Mouse (Mus musculus): ENCODE data around the gene Ifnlr1. TPM values are rescaled to one million over a fixed set of nuclear protein-coding genes. Genes with fewer than 3 reads are reported as not detected.
A peak's percentile ranks its signal among the peaks of the same experiment; 100 is the strongest.
"Not testable (repeated sequence)": the region's sequence is repeated elsewhere in the genome, so short reads cannot be mapped to it uniquely, and the experiment has no call there.

The Ifnlr1 gene
- polyA plus RNA-seq, 1 experiment from 2014 or later, result 2.7 TPM

GRCm38 (mm10) chr4:135714776-135715175 is 28.7 kb downstream of the Ifnlr1 start:
- H3K9me3 ChIP-seq (ENCODE audit: low read length), result no peaks in the 10 kb centered on the region
- 66% methylated on average over 7 of the region's 8 CpGs for WGBS

GRCm38 (mm10) chr4:135716438-135716837 is 30.4 kb downstream of the Ifnlr1 start:
- DNase-seq (ENCODE audit: low spot score); H3K4me2 ChIP-seq (replicated peaks; ENCODE audit: low read depth, low read length); H3K27ac ChIP-seq (ENCODE audit: low read length); H3K36me3 ChIP-seq (ENCODE audit: insufficient read depth, low read length); H3K4me1 ChIP-seq (ENCODE audit: insufficient read depth, low read depth, low read length); H3K27me3 ChIP-seq (replicated peaks; ENCODE audit: insufficient read depth, low read length); H3K4me3 ChIP-seq (ENCODE audit: low read depth, low read length); ATAC-seq; H3K9ac ChIP-seq (replicated peaks; ENCODE audit: low read depth); H3K9me3 ChIP-seq (ENCODE audit: low read length): not testable (repeated sequence)
- 94% methylated on average over 11 of the region's 11 CpGs for WGBS

More at GRCm38 (mm10) chr4:135714776-135715175, 28.7 kb downstream of the Ifnlr1 start:
- no peak for TF ChIP-seq EP300 (IDR thresholded peaks at IDR 0.05)
- TF ChIP-seq CTCF (IDR thresholded peaks at IDR 0.05), result no peak
- Histone ChIP-seq H3K36me3 (ENCODE audit: insufficient read depth, low read length) (no peaks in the 10 kb centered on the region), H3K4me1 (ENCODE audit: insufficient read depth, low read depth, low read length) (no peaks in the 10 kb centered on the region), H3K4me2 (replicated peaks; ENCODE audit: low read depth, low read length) (no peak overlapping the region), H3K4me3 (ENCODE audit: low read depth, low read length) (no peak overlapping the region), H3K27ac (ENCODE audit: low read length) (no peak overlapping the region), H3K27me3 (replicated peaks; ENCODE audit: insufficient read depth, low read length) (no peaks in the 10 kb centered on the region), H3K9ac (replicated peaks; ENCODE audit: low read depth) (no peak overlapping the region)
- DNase-seq (ENCODE audit: low spot score) (no peak), ATAC-seq (no peak)

GRCm38 (mm10) chr4:135722540-135723290 is 36.6 kb downstream of the Ifnlr1 start:
- Histone ChIP-seq H3K27ac (ENCODE audit: low read length) (no peak overlapping the region), H3K9ac (replicated peaks; ENCODE audit: low read depth) (no peak overlapping the region), H3K9me3 (ENCODE audit: low read length) (no peaks in the 10 kb centered on the region), H3K36me3 (ENCODE audit: insufficient read depth, low read length) (no peaks in the 10 kb centered on the region), H3K4me1 (ENCODE audit: insufficient read depth, low read depth, low read length) (no peaks in the 10 kb centered on the region), H3K27me3 (replicated peaks; ENCODE audit: insufficient read depth, low read length) (no peaks in the 10 kb centered on the region), H3K4me2 (replicated peaks; ENCODE audit: low read depth, low read length) (no peak overlapping the region), H3K4me3 (ENCODE audit: low read depth, low read length) (no peak overlapping the region)
- ATAC-seq (no peak), DNase-seq (ENCODE audit: low spot score) (peak; percentile 19)
- TF ChIP-seq EP300 (IDR thresholded peaks at IDR 0.05) (no peak), CTCF (IDR thresholded peaks at IDR 0.05) (peak; percentile 44)
- 60% methylated on average over 17 of the region's 17 CpGs for WGBS

GRCm38 (mm10) chr4:135726416-135726815 is 40.3 kb downstream of the Ifnlr1 start:
- Histone ChIP-seq H3K4me3 (ENCODE audit: low read depth, low read length) (no peak overlapping the region), H3K9ac (replicated peaks; ENCODE audit: low read depth) (no peak overlapping the region), H3K27ac (ENCODE audit: low read length) (no peak overlapping the region), H3K4me1 (ENCODE audit: insufficient read depth, low read depth, low read length) (no peaks in the 10 kb centered on the region), H3K36me3 (ENCODE audit: insufficient read depth, low read length) (no peaks in the 10 kb centered on the region), H3K9me3 (ENCODE audit: low read length) (no peaks in the 10 kb centered on the region), H3K4me2 (replicated peaks; ENCODE audit: low read depth, low read length) (no peak overlapping the region), H3K27me3 (replicated peaks; ENCODE audit: insufficient read depth, low read length) (no peaks in the 10 kb centered on the region)
- 62% methylated on average over 11 of the region's 11 CpGs for WGBS
- TF ChIP-seq EP300 (IDR thresholded peaks at IDR 0.05) (no peak), CTCF (IDR thresholded peaks at IDR 0.05) (no peak)
- no peak for DNase-seq (ENCODE audit: low spot score)
- no peak for ATAC-seq

GRCm38 (mm10) chr4:135727817-135728216 is 41.7 kb downstream of the Ifnlr1 start, which contains the start of gene Il22ra1:
Gene Il22ra1, plus strand, starts transcription at chr4:135728172.
- DNase-seq (ENCODE audit: low spot score) (peak; percentile 22), ATAC-seq (peak; percentile 32)
- no peak for TF ChIP-seq EP300 (IDR thresholded peaks at IDR 0.05)
- no peak for TF ChIP-seq CTCF (IDR thresholded peaks at IDR 0.05)
- WGBS, result 18% methylated on average over 14 of the region's 14 CpGs
- Histone ChIP-seq H3K9me3 (ENCODE audit: low read length) (no peaks in the 10 kb centered on the region), H3K4me2 (replicated peaks; ENCODE audit: low read depth, low read length) (peak within 1 kb of the TSS; percentile 49), H3K4me3 (ENCODE audit: low read depth, low read length) (peak within 1 kb of the TSS; percentile 23; the same call in 1 of the 2 replicates), H3K9ac (replicated peaks; ENCODE audit: low read depth) (no peak within 1 kb of the TSS), H3K4me1 (ENCODE audit: insufficient read depth, low read depth, low read length) (no peaks in the 10 kb centered on the region), H3K36me3 (ENCODE audit: insufficient read depth, low read length) (no peaks in the 10 kb centered on the region), H3K27ac (ENCODE audit: low read length) (no peak within 1 kb of the TSS), H3K27me3 (replicated peaks; ENCODE audit: insufficient read depth, low read length) (no peaks in the 10 kb centered on the region)

- no peak overlapping the region for H3K4me2 ChIP-seq (replicated peaks; ENCODE audit: low read depth, low read length)
- H3K4me3 ChIP-seq (ENCODE audit: low read depth, low read length), result no peak overlapping the region
- H3K9me3 ChIP-seq (ENCODE audit: low read length), result peaks cover 3% of the 10 kb centered on the region; the same call in 1 of the 2 replicates
- no peak overlapping the region for H3K27ac ChIP-seq (ENCODE audit: low read length)
- ATAC-seq, result no peak
- DNase-seq (ENCODE audit: low spot score), result no peak
- no peaks in the 10 kb centered on the region for H3K36me3 ChIP-seq (ENCODE audit: insufficient read depth, low read length)
- TF ChIP-seq CTCF (IDR thresholded peaks at IDR 0.05) (no peak), EP300 (IDR thresholded peaks at IDR 0.05) (no peak)
- no peaks in the 10 kb centered on the region for H3K4me1 ChIP-seq (ENCODE audit: insufficient read depth, low read depth, low read length)
- 82% methylated on average over 9 of the region's 9 CpGs for WGBS
- H3K9ac ChIP-seq (replicated peaks; ENCODE audit: low read depth), result no peak overlapping the region
- no peaks in the 10 kb centered on the region for H3K27me3 ChIP-seq (replicated peaks; ENCODE audit: insufficient read depth, low read length)
Measured at GRCm38 (mm10) chr4:135730204-135730603, 44.1 kb downstream of the Ifnlr1 start.
